Mouse (Mus musculus): Measurements from ENCODE around the gene Gm6793.

Gm6793 gene

DNA sequence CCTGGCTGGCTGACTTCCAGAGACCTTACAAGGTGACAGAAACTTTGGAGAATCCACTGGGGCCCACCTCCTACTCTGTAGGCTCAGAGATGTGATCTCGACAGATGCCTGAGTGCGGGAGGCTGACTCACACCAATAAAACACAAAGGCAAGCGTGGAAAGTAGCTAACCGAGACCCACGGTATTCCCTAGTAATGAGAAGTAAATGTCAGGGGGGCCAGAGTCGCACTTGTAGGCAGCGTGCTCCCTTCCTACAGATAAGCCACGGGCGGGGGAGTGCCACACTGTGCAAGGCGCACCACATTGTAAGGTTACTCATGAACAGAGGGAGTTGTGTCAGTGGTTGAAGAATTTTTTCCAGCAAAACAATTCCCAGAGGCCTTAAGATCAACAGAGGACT is 30.3 kb downstream of the Gm6793 start:
- no peak for DNase-seq (ENCODE audit: low spot score in 2 of 2)

DNA sequence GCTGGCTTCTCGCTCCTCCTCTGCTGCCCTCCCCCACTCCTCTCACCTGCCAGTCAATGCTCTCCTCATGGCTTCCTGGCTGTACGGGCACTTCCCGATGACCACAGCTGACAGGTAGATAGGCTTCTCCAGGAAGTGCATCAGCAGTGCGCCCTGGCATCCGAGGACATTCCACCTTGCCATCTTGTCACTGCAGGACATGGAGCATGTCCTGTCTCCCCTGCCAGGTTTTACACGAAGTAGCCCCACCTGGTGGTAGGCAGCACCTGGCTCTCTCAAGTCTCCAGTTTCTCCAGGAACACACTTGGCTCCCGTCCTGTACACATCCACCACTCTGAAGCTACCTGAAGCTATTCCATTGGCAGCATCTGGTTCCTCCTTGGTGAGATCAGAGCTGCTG is 32.7 kb downstream of the Gm6793 start:
- DNase-seq (ENCODE audit: low spot score in 2 of 2), result no peak

- no peak for DNase-seq (ENCODE audit: low spot score in 2 of 2)
These were observed 36.7 kb downstream of the Gm6793 start for GRCm38 (mm10) chr8:111978147-111978546.

DNA sequence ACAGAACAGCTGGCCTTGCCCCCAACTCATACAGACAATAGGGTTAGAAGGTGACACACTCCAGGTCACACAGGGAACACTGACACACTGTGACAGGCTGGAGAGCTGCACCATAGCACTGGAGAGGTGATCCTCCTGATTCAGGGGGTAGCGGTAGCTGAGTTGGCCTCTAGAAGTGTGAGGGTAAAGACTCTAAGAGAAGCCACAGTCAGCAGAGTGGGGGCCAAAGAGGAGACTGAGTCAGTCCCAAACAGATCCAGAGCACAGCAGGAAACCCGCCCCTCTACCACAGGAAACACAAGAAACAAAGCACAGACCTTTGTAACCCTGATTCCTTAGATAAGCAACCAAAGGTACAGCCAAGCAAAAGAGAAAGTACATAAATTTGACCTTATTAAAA is 38.5 kb downstream of the Gm6793 start:
- no peak for DNase-seq (ENCODE audit: low spot score in 2 of 2)

DNA sequence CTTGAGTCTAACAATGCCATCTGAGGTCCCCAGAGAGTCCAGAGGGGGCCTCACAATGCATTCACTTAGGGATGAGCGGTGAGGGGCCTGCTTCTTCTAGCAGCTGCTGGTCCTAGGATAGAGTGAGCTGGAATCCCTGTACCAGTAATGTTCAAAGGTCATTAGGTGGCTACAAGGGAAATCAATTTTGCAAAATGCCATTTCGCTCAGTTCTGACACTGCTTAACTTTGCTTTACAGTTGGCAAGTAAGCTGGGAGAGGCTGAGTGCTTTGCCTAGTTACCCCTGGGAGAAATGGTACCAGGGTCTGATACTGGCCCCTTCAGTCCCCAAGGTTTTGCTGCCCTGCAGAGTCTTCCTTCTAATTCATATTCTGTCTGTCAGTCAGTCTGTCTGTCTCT is 39.1 kb downstream of the Gm6793 start:
- DNase-seq (ENCODE audit: low spot score in 2 of 2), result no peak

DNA sequence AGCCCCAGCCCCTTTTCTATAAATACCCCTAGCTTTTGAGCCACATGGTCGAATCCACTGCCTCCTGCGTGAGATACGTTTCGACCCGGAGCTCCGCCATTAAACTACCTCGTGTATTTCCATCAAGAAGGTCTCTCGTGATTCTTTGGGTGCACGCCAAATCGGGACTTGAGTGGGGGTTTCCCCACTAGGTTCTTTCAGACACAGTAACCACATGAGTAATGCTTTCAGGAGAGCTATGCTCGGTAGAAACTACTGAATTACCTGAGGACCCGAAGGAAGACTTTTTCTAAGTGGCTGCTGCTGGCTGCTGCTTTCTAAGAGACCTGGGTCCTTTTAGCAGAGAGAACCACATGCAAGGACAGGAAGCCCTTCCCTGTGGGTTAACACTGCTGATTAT is 40.7 kb downstream of the Gm6793 start:
- no peak for DNase-seq (ENCODE audit: low spot score in 2 of 2)

DNA sequence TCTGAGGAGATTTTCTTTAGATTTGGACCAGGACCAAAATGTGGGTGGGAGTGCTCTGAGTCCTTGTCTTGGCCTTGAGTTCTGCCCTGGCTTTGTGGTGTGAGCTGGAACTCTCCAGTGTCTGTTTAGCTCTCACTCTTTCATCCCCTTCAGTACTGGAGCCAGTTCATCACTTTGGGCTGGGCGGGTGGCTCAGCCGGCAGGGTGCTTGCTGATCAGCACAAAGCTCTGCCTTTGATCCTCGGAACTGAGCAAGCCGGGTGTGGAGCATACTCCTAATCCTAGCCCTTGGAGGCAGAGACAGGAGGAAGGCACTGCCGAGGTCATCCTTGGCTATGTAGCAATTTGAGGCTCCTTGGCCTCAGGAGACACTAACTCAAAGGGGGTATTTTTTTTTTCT is 45.8 kb downstream of the Gm6793 start:
- no peak for DNase-seq (ENCODE audit: low spot score in 2 of 2)

DNA sequence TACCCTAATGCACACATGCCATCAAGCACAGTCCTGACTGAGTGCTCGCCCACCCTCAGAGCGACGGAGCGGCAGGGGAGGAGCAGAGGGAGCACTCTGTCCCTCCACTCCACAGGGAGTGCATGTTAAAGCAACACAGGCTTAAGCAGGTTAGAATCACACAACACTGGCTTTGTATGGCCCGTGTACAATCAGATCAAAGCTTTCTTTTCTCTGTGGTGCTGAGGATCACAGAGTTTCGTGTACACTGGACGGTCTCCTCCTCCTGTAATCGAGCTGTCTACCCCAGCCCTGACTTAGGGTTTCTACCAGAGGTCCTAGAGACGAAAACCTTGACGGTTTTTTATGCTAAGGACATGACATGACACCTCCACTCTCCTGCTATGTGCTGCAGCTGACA is 46.3 kb downstream of the Gm6793 start:
- DNase-seq (ENCODE audit: low spot score in 2 of 2), result no peak

DNA sequence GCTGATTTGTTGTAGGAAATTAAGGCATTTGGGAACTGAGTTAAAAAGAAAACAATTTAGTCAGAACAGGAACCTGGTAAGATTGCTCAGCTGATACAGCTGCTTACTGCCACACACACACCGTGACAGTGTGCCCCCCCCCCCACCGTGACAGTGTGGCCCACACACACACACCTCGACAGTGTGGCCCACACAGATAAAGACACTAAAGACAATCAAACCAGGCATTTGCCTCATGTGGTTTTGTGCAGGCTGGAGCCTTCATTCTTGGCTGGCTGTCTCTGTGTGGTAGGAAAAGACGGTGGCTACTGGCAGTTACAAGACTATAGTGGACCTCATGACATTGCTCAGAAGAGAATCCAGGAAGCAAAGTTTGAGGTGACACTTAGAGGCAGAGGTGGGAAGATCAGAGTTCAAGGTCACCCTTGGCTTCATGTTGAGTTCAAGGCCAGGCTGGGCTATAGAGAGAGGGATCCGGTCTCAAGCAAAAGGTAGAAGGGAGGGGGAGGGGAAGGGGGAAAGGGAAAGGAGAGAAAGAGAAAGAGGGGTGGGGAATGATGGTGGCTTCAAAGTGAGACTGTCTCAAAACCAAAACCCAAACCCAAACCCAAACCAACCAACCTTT is 47.5 kb downstream of the Gm6793 start:
- no peak for DNase-seq (ENCODE audit: low spot score in 2 of 2)

DNA sequence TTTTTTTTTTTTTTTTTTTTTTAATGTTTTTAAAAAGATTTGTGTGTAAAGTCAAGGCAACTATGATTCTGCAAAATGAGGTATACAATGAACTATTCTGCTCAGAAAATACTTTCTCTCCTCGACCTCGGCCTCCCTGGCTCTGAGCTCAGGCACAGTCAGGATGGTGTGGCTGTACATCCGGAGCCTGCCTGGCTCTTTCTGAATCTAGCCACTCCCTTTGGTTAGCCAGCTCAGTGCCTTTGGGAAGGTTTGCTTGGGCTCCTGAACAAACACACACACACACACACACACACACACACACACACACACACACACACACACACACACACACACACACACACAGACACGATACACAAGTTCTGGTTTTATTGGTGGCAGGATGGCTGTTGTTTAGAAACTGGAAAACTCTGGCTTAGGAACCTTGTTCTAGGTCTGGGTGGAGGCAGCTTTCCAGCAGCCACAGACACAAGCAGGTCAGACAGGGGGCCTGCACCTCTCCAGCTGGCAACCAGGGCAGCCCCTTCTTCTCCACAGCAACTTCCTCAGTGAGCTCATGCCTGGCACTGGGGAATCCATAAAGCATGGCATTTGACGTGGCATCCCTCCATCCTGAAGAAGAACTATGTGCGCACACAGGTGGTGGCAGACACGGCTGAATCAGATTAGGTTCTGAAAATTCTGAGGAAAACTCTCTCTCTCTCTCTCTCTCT is 49.8 kb downstream of the Gm6793 start:
- no peak for DNase-seq (ENCODE audit: low spot score in 2 of 2)

DNA sequence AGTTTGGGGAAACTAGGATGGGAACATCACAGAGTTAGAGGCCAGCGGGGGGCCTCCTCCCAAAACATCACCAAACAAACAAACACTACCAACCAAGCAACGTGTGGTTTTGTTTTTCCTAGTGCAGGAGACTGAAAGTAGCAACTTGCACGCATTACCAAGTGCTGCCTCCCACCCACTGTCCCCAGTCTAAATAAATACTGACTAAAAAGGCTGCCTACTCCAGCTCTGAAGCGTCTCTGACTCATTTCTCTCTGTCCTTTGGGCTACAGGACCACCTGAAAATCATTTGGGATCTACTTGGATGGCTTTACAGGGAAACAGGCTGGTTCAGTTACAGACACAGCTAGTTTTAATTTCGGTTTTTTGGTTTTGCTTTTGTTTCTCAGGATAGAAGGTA is 50.5 kb downstream of the Gm6793 start:
- DNase-seq (ENCODE audit: low spot score in 2 of 2), result no peak

DNA sequence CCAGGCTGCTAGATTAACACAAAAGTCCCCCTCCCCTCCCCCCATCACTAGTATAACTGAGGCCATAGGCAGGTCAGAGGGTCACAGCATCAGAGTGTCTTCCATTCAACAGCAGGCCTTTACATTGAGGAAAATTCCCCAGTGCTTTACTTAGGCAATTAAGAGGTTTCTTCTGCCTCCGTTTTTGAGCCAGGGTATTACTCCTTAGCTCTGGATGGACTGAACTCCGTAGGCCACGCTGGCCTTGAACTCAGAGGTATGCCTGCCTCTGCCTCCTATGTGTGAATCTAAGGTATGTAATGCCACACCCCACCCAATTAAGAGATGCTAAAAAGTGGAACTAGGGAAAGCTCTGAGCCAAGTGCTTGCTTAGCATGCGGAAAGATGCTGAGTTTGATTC is 51.3 kb downstream of the Gm6793 start:
- no peak for DNase-seq (ENCODE audit: low spot score in 2 of 2)
